Mouse (Mus musculus): ENCODE data around the gene Pls1. TPM values are rescaled to one million over a fixed set of nuclear protein-coding genes. Genes with fewer than 3 reads are reported as not detected.

Pls1 gene
- 10 to 100 TPM in 1 of 2 experiments, 1 to 10 TPM in 1; 7.0 to 10.2 TPM for total RNA-seq (2021)

DNA sequence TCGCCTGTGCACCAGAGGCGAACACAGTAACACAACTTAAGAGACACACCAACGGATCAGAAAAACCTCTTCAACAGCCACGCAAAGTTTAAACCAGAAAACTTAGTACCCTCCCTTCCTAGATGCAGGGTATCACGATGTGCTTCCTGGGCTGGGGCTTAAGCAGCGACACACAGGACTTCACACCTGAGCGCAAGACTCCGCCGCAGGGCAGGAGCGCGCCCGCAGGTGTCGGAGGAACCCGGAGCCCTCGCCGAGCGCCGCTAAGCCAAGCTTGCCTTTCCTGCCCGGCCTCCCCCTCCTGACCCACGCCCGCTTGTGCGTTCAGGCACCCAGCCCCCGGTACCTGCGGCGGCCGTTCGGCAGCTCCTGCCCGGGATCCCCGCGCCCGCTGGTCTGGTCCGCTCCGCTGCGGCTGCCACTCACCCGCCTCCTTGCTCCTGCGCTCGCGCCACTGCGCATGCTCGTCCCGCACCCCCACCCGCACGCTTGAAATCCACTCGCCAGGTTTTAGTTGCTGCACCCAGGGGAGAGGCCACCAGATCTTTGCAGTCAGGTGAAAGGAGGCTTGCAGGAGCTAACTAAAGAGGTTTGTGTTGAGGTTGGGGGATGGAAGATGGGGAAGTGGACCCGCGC lies at the start of gene Pls1:
Gene Pls1 (minus strand): TSS at position 487 of the 636 bp plus-strand sequence.
- peak; percentile 95 to 98 for DNase-seq (ENCODE audit: extremely low spot score in 1 of 2, low spot score in 1 of 2)

DNA sequence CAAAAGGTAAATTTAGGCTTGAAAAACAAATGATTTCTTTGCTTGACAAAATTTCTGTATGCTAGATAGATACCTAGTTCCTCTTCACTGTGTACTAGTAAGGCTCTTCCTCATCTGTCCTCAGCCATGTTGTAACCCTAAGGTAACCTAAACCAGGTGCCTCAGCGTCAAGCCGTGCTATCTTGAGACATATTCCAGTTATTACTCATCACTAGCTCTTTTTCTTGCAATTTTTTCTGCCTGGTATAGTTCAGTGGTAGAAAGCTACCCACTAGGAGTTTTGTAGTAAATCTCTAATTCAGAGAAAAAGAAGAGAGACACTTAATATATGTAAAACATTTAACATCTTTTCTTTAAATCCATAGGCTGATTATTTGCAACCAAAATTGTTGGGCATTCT lies 37.6 kb upstream of the Pls1 start:
- no peak for DNase-seq (ENCODE audit: extremely low spot score in 1 of 2, low spot score in 1 of 2)

DNA sequence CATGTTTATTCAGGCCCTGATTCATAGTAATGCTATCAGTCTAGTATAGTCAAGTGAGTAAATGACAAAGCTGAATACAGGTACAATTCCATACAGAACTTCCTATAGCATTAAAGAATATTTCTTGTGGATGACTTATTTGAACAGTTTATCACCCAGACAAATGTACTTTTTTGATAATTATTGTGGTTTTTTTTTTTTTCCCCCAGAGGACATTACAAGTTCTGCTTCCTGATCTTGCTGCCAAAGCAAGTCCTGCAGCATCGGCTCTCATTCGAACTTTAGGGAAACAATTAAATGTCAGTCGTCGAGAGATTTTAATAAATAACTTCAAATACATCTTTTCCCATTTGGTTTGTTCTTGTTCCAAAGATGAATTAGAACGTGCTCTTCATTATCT lies 33.1 kb upstream of the Pls1 start:
- DNase-seq (ENCODE audit: extremely low spot score in 1 of 2, low spot score in 1 of 2), result no peak

DNA sequence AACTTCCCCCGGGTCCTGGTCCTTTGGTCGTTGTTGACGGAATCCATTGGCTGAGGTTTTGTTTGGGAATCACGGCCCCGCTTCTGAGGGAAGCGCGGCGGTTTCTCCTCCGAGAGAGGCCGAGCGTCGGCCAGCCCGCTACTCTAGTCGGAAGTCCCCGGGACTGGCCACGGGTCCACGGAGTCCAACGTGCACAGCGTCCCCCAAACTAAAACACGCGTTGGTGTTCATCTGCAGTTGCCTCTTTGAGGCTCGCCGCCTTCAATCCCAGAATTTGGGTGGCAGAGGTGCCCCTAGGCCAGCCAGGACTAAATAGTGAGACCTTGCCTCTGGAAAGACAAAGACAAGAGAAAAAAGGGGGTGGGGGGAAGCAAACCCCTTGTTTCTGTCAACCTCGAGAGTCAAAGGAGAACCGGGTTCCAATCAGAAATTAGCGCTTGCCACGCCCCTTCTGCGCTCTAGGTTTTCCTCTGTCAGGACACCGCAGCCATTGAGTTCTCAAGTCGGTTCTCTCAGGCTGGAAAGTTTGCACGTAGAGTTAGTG lies 13.0 kb upstream of the Pls1 start:
- no peak for DNase-seq (ENCODE audit: extremely low spot score in 1 of 2, low spot score in 1 of 2)

DNA sequence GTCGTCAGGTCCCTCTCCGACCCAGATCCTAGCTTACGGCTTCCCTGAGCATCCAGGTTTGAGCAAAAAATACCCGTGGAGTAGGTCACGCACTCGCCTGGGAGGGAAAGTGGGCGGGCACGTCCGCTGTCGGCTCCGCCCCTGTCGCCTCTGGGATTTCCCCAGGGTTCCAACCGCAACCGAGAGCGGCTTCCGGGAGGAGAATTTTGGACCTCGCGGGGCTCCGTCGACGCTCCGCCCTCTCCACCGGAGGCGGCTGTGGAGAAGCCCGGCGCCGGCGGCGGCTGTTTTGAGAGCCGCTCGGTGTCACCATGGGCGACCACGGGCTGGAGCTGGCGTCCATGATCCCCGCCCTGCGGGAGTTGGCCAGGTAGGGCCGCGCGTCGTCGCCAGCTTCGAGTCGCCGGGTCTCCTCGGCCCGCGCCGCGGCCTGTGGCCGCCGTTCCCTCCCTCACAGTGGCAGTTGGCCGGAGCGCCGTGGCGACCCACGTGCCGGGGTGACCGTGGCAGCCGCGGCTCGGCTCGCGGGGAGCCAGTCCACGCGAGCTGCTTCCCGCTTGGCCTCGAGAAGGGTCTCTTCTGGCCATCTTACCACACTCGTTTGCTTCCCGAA lies 12.4 kb upstream of the Pls1 start, which contains the start of gene Atr:
Gene Atr (plus strand): TSS at position 184 of the 613 bp plus-strand sequence.
- DNase-seq (ENCODE audit: extremely low spot score in 1 of 2, low spot score in 1 of 2), result peak; percentile 86 to 88

DNA sequence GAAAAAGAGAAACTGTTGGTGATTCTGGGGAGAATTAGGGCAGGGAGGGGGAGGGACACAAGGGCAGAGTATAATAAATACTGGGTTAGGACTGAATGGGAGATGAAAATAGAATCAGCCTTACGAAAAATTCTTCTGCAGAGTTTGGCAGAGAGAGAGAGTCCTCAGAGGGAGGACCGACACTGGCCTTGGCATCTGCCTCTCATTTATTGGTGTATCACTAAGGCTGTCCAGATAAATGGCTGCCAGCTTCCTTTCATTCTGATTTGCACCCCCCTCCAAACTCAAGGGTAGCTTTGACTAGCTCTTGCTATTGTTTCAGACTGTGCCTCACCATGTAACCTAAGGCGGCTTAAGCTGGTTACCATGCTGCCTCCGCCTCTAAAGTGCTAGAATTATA lies 10.9 kb upstream of the Pls1 start:
- DNase-seq (ENCODE audit: extremely low spot score in 1 of 2, low spot score in 1 of 2), result no peak

DNA sequence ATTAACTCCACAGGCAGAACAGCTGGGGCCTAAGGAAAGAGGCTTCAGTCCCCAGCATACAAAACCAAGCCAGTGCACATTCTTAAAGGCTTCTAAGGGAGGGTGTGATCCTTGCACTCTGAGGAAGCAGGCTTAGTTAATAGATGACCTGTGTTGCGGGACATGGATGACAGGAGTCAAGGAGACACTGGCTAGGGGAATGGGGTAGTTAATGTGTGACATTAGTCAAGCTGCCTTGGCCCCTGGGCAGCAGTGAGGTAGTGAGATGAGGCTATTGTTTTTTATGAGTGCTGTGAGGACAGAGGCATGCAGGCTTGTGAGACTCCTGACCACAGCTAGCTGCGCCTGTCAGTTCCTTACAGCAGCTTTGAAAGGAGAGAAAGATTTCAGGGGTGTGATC lies 9.8 kb upstream of the Pls1 start:
- DNase-seq (ENCODE audit: extremely low spot score in 1 of 2, low spot score in 1 of 2), result no peak

DNA sequence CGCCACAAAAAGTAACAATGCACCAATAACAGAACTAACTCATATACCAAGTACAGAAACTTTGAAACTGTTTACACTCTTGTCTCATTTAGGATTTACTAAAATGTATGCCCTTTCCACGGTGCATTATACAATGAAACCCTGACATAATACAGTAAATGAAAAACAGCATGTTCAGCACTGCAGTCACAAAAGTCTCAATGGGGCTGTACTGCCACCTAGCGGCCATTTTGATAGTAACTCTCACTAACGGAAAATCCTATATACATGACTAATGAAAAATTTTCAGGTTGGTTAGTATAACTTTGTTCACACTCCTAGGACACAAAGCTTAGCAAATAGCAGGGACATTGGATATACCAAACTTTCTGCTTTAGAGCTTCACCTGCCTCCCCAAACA lies 7.8 kb upstream of the Pls1 start:
- DNase-seq (ENCODE audit: extremely low spot score in 1 of 2, low spot score in 1 of 2), result peak; percentile 65 to 93

DNA sequence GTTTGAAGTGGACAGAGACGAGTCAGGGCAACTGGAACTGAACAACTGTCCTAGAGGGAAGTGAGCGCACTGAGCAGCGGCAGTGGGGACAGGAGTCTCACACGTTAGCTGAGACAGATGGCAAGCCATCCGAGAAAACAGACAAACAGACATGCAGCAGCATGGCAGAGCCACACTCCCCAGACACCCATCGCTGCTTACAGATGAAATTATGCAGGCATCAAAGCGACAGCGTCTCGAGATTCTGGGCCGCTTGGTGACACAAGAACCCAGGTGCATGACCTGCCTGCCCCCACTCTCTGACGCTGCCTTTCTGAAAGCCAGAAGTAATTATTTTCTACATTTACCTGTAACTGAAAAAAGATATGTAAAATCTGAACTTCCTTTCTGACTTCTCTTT lies 6.6 kb upstream of the Pls1 start:
- DNase-seq (ENCODE audit: extremely low spot score in 1 of 2, low spot score in 1 of 2), result no peak

DNA sequence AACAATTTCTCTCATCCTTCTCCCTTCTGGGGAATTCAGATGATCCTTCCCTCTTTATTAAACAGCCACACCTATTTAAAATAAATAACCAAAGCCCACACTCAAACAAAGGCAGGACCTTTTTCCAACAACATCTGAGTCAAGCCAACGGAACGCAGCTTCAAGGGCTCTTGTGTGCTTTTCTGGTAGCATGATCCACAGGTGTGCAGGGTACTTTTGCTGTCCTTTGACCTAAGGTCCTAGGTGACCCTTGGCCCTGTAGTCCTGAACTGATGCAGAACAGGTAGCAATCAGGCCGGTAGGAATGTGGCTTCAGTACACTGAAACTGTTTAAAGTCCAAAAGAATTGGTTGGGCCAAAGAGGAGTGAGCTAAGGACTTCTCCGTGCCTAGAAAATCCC lies 600 bp upstream of the Pls1 start:
- no peak for DNase-seq (ENCODE audit: extremely low spot score in 1 of 2, low spot score in 1 of 2)

DNA sequence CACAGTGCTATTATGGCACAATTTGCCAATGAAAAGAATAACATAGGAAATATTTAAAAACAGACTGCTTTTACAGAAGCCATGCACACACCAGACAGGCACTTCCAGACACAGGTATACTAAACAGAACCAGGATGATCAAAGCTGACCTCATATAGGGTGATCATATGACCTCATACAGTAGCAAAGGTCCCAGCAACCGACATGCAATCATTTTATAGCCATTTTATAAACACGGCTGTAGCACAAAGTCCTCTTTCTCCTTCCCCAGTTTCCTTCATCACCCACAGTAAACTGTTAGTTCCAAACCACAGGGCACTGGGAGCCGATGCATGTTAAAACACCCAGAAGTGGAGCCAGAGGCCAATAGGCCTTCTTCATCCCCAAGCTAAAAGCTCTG lies 5.7 kb downstream of the Pls1 start:
- DNase-seq (ENCODE audit: extremely low spot score in 1 of 2, low spot score in 1 of 2), result no peak

DNA sequence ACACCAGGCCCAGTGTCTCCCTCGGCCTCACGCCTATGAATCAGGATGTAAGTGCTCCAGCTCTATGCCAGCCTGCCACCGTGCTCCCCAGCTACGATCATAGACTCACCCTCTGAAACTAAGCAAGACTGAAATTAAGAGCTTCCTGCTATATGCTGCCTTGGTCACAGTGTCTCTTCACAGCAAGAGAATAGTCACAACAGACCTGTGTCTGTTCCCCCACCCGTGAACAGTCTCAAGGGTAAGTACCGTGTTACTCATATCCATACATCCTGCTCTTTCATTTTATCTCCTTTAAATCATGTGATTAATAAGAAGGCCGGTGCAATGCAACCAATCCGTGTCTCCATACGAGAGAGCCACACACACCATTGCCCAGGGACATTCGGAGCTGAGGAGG lies 9.4 kb downstream of the Pls1 start:
- no peak for DNase-seq (ENCODE audit: extremely low spot score in 1 of 2, low spot score in 1 of 2)

DNA sequence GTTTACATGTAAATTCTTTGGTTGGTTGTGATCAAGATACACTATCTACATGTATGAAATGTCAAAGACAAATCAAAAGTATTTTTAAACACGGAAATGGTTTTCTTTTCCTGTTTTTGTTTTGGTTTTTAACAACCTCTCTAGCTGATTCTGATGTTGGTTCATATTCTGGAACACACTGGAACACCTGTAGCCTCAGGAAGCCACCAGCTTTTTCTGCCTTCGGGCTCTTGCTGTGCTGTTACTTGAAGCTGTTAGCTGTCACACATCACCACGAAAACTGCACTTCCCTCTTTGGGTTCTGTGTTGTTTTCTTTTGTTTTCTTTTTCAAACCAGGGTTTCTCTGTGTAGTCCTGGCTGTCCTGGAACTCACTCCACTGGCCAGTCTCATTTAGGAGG lies 10.3 kb downstream of the Pls1 start:
- DNase-seq (ENCODE audit: extremely low spot score in 1 of 2, low spot score in 1 of 2), result no peak

DNA sequence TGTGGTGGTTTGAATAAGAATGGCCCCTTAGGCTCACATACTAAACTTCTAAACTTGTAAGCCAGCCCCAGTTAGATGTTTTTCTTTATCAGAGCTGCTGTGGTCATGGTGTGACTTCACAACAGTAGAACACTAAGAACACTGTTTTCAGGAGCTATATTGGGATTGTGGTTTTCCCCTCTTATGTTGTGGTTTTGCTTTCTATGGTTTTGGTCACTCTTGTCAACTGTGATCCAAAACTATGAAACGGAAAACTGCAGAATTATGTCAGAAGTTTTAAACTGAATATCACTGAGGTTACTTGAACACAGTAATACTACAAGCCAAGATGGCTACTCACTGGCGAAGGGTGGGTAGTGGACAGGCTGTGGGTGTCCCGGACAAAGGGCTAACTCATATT lies 12.4 kb downstream of the Pls1 start:
- no peak for DNase-seq (ENCODE audit: extremely low spot score in 1 of 2, low spot score in 1 of 2)

DNA sequence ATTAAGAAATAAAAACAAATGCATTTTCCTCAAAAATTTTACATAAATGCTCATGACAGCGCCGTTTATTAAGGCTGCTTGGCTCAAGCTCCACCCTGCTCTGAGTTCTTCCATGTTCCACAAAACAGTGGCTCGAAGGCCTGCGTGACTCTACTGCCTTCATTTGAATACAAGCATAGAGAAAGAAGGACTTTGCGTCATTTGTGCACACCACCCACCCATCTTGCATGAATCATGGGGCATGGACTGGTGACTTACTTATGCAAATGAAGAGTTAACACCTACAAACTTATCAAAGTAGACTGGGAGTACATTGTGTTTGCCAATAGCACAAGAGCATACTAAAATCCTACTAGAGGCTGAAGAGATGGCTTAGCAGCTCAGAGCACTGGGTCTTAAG lies 17.5 kb downstream of the Pls1 start:
- no peak for DNase-seq (ENCODE audit: extremely low spot score in 1 of 2, low spot score in 1 of 2)

DNA sequence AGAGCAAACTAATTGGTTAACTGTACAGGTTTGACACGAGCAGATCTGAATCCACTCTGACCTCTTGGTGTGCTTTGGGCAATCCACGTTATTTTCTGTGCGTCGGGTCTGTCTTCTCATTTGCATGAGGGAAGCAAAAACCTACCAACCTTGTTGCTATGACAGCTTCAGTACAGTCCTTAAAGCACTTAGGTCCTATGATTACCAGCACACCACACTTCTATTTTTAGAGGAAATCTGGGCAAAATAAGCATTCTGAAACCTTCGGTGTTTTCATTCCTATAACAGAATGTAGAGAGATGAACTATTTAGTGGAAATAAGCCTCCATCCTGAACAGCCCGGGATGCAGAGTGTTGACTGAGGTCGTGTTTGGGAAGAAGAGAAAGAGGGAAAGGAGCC lies 22.6 kb downstream of the Pls1 start:
- DNase-seq (ENCODE audit: extremely low spot score in 1 of 2, low spot score in 1 of 2), result no peak

DNA sequence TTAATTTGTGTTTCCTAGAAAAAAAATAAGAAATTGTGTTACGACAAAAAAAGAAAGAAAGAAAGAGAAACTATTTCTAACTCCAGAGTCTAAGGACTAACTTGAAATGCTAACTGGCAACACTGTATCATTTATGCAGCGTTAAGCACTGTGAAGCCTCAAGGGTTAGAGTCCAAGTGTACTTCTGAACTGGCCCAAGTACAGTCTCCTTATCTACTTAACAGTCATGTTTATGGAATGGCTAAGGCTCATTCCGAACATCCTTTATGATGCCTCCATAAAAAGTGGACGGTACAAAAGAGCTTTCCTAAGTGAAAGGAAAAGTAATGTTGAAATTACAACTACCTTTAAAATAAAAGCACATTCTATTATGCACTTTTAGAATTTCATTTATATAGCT lies 29.4 kb downstream of the Pls1 start:
- DNase-seq (ENCODE audit: extremely low spot score in 1 of 2, low spot score in 1 of 2), result no peak

DNA sequence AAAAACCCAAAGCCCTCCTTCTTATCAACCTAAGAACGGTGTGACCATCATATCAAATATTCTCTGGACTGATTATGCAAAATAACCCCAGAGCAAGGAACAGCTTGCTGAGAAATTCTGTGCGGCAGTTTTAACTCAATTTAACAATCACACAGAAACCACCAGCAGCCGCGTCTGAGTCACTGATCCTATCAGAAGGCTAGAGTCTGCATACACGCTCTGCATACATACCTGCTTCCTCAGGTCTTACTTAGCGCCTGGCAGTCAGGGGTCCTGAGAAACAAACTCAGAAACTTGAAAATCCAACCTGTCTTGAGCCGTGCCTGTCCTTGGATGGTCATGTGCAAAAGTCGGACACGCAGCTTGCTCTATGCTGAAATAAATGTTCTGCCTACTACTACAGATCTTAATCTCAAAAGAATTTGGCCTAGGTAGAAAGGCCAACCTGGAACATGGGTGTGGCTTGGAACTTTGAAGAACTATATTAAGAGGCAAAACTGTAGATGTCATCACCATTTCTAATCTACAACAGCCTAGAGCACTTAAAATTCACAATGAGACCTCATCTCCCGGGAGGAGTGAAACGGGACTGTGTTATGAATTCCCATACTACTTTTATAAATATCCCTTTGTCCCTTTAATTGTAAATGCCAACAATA lies 30.0 kb downstream of the Pls1 start:
- no peak for DNase-seq (ENCODE audit: extremely low spot score in 1 of 2, low spot score in 1 of 2)

DNA sequence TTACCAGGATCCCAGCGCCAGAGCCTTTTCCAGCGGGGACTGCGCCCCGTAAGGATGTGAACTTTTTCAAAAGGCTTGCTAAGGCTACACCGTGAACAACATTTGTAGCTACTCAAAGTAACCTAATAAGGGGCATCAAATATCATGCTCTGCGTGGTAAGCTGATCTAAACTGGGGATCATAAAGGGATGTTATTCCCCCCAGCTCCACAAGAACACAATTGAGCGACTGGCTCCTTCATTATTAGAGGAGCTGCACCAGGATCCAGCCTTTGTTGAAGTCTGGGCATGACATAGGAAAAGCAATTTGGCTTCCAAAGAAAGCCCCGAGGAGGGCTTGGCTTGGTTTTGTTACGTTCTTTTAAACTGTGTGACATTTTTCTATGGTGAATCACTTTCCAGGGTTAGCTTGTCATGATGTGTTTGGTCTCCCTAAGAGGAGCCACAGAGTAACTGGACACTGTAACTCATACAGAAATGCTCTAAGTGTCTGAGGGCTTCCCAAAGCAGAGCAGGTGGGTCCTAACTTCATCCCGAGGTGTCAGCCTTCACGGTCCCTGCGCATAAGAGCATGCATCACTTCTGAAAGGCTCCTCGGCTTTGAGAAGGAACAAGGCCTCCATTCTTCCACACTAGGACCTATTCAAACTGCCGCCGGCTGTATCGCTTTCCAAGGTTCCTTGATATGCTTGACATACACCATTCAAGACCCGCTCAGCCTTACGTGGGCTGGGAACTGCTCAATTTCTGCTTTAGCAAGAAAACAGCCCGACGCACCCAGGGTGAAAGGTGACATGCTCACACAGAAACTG lies 31.2 kb downstream of the Pls1 start:
- no peak for DNase-seq (ENCODE audit: extremely low spot score in 1 of 2, low spot score in 1 of 2)

DNA sequence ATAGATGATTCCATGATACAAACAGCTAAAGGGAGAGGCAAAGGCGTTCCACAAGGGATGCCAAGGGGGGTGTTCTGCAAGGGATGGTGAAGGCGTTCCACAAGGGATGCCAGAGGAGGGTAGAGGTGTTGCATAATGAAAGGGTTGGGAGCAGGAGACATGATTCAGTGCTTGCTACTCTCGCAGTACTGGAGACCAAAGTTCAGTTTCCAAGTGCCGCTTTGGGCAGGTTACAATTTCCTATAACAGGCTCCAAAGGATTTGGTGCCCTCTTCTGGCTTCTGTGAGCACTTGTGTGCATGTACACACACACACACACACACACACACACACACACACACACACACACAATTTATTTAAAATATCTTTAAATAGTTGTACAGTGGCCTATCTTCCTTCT lies 33.3 kb downstream of the Pls1 start:
- no peak for DNase-seq (ENCODE audit: extremely low spot score in 1 of 2, low spot score in 1 of 2)

DNA sequence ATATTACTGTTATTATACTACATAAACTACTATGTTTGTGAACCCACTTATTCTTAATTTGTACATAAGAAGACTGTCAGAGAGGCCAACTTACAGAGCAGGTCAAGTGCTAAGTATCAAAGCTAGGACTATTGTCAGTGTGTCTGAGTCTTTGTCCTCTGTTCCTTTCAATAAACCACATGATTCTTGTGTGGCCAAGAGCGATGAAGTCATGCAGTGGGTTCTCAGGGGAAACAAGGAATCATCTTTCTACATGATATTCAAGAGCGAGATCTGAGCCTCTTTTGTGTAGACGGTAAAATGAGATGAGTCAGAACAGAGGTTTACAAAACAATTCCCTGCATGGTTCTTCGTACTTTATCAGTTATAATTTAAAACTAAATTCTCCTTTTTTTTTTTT lies 35.5 kb downstream of the Pls1 start:
- no peak for DNase-seq (ENCODE audit: extremely low spot score in 1 of 2, low spot score in 1 of 2)
